Mouse (Mus musculus) ES-Bruce4 (cell line): ENCODE measurements around the gene Cemip.

Source experiments
- CTCF ChIP-seq: IDR thresholded peaks from one replicate; pipeline ENCODE4 v1.8.1; 2011; ENCODE audit warnings: low read depth, low read length
- EP300 ChIP-seq: IDR thresholded peaks from 2 replicates; pipeline ENCODE4 v1.6.1; 2011; ENCODE audit warnings: low read depth, low read length; ENCODE audit not compliant: insufficient read depth
- POLR2A ChIP-seq: IDR thresholded peaks from one replicate; pipeline ENCODE4 v1.8.1; 2011; ENCODE audit warnings: low read length; ENCODE audit not compliant: insufficient read depth

- TF ChIP-seq POLR2A, result no peak
- no peak for TF ChIP-seq CTCF
- TF ChIP-seq EP300, result no peak
Observed at GRCm38 (mm10) chr7:83921637-83922036, 164.7 kb downstream of the Cemip start.
